Mouse (Mus musculus) thymus, adult 2 months (tissue): ENCODE measurements around the gene Best2. TPM values are rescaled to one million over a fixed set of nuclear protein-coding genes. Genes with fewer than 3 reads are reported as not detected.

Experiments used
- DNase-seq: peaks from one replicate; pipeline ENCODE4 v3.0.0; 2021
- H3K27ac ChIP-seq: fragments of 200-500 bp; 2 replicates; pipeline ENCODE4 v1.5.1; 2012; ENCODE audit warnings: low read length, control low read depth; ENCODE audit not compliant: control insufficient read depth, insufficient read depth
- H3K27me3 ChIP-seq: fragments of 200-500 bp; 2 replicates; pipeline ENCODE4 v1.6.1; 2012; ENCODE audit warnings: mild to moderate bottlenecking, low read length, moderate library complexity, mixed read lengths; ENCODE audit not compliant: control insufficient read depth, insufficient read depth
- H3K36me3 ChIP-seq: fragments of 200-500 bp; 2 replicates; pipeline ENCODE4 v1.6.1; 2012; ENCODE audit warnings: mild to moderate bottlenecking, low read length, moderate library complexity; ENCODE audit not compliant: control insufficient read depth, insufficient read depth
- H3K4me1 ChIP-seq: fragments of 200-500 bp; replicated peaks from 2 replicates; pipeline ENCODE4 v1.6.1; 2012; ENCODE audit warnings: low read length; ENCODE audit not compliant: control insufficient read depth, insufficient read depth
- H3K4me3 ChIP-seq: fragments of 200-500 bp; 2 replicates; pipeline ENCODE4 v1.5.1; 2012; ENCODE audit warnings: mild to moderate bottlenecking, low read length, control low read depth, moderate library complexity; ENCODE audit not compliant: control insufficient read depth, insufficient read depth
- CTCF ChIP-seq: fragments of 200-500 bp; IDR thresholded peaks from 2 replicates; pipeline ENCODE4 v1.5.1; 2012; ENCODE audit warnings: mild to moderate bottlenecking, control low read depth, low read length, moderate library complexity, borderline replicate concordance; ENCODE audit not compliant: control insufficient read depth, poor library complexity, insufficient read depth; ENCODE audit errors: extremely low read depth
- POLR2A ChIP-seq: fragments of 200-500 bp; IDR thresholded peaks from 2 replicates; pipeline ENCODE4 v1.6.1; 2012; ENCODE audit warnings: mild to moderate bottlenecking, low read length, control low read depth, moderate library complexity; ENCODE audit not compliant: control insufficient read depth, poor library complexity, insufficient read depth; ENCODE audit errors: extremely low read depth
- WGBS: fragments of 180-500 bp; shearing (Covaris S2); methylation state at CpG from one replicate; pipeline ENCODE4 v1.1.7; 2018; 5-methylcytosine and 5-hydroxymethylcytosine counted together
- polyA plus RNA-seq: library from polyadenylated mRNA; depleted of rRNA; stranded (reverse); fragments of >200 nt; gene quantifications from 2 replicates; pipeline ENCODE4 v1.2.3, GENCODE M21; 2012

Best2 gene
- polyA plus RNA-seq, 1 experiment, result 0.67 TPM

DNA sequence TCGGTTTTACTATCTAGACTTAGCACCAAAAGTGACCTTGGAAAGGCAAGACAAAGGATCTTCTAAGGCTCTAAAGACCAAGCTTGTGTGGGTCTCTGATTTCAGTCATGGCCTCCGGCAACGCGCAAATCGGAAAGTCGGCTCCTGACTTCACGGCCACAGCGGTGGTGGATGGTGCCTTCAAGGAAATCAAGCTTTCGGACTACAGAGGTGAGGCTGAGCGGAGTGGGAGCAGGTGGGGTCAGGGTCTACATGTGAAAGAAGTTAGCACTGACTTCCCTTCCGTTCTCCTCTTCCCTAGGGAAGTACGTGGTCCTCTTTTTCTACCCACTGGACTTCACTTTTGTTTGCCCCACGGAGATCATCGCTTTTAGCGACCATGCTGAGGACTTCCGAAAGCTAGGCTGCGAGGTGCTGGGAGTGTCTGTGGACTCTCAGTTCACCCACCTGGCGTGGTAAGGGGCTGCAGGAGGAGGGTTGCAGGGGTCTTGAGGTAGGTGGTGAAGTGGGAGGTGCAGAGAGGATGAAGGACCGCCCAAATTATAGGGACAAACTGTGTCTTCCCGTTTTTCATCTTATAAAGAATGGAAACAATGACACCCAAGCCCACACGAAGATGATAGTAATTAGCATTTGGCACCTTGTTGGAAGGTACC, 44.1 kb downstream of the Best2 start:
- 19% methylated on average over 21 of the region's 21 CpGs for WGBS
- Histone ChIP-seq H3K4me3 (peak overlapping the region; percentile 74), H3K36me3 (no peaks in the 10 kb centered on the region), H3K27ac (no peak overlapping the region), H3K4me1 (peaks cover 26% of the 10 kb centered on the region), H3K27me3 (no peaks in the 10 kb centered on the region)
- TF ChIP-seq POLR2A, result no peak
- no peak for TF ChIP-seq CTCF
- DNase-seq, result no peak

DNA sequence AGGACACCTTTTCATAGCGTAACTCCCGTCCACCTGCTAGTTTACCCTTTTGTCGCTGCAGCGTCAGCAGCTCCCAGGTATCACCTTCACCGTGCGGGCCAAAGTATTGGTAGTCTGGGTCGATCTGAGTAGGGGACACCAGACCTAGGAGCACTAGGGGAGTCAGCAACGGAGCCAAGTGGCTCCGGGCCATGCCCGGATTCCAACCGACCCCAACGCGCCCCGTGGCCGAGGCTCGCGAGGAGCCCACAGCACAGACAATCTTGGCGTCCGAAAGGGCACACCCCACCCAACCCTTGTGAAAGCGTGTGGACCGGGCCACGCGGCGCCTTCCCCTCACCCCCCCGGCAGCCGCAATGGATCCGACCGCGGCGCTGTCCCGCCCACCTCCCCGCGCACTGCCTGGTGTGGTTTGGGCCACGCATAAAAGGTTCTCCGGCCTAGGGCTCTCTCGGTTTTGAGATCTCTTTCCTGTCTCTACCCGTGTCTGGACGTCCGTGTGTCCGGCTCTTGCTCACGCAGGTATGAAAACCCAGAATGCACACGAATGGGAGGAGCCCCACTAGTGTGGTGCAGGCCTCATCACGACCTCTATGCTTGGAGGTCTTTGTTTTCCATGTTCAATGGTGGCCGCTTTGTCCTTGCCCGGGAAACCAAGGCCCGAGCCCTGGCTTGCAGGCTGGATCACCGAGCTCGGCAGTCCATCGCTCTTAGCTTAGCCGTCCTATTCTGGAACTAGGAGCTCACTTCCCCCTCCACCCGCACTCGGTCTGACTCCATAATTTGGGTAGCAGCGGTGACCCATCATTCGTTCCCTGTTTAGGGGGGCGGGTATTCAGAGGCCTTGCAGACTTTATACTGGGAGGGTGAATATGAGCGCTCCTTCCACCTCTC, 44.8 kb downstream of the Best2 start, which contains the start of the genes Gm49661, Prdx2 and Rnaseh2a:
Gene Gm49661, minus strand, starts transcription at position 193 of the 894 bp plus-strand sequence.
Gene Prdx2, plus strand, starts transcription at position 347 of the 894 bp plus-strand sequence.
Gene Rnaseh2a, minus strand, starts transcription at position 527 of the 894 bp plus-strand sequence.
- Histone ChIP-seq H3K4me1 (peaks cover 30% of the 10 kb centered on the region), H3K36me3 (no peaks in the 10 kb centered on the region), H3K27ac (no peak within 1 kb of the TSS), H3K4me3 (peak within 1 kb of the TSS; percentile 74), H3K27me3 (no peaks in the 10 kb centered on the region)
- under 1% methylated on average over 56 of the region's 56 CpGs for WGBS
- DNase-seq, result peak; percentile 63
- no peak for TF ChIP-seq CTCF
- TF ChIP-seq POLR2A, result peak; percentile 72; the same call in 1 of the 2 replicates

DNA sequence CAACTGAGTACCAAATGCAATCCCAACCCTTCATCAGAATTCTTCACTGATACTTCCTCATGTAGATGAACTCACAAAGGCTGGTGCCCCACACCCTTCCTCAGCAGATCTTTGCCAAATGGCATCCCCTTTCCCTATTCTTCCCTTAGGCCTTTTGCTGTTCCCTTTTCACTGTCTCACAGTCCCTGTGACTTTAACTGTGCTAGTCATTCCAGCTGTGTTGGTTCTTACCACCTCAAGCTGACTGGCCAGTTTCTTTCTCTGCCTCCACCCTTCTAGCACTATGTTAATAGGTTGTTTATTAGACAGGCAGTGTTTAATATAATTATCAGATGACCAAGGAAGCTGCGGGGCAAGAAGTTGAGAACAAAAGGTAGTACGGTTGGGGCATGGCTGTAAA, 45.7 kb downstream of the Best2 start:
- Histone ChIP-seq H3K36me3 (no peaks in the 10 kb centered on the region), H3K27me3 (no peaks in the 10 kb centered on the region), H3K4me1 (peaks cover 30% of the 10 kb centered on the region), H3K27ac (no peak overlapping the region), H3K4me3 (no peak overlapping the region)
- DNase-seq, result no peak
- 8% methylated on average over 2 of the region's 2 CpGs for WGBS
- TF ChIP-seq CTCF (no peak), POLR2A (no peak)

DNA sequence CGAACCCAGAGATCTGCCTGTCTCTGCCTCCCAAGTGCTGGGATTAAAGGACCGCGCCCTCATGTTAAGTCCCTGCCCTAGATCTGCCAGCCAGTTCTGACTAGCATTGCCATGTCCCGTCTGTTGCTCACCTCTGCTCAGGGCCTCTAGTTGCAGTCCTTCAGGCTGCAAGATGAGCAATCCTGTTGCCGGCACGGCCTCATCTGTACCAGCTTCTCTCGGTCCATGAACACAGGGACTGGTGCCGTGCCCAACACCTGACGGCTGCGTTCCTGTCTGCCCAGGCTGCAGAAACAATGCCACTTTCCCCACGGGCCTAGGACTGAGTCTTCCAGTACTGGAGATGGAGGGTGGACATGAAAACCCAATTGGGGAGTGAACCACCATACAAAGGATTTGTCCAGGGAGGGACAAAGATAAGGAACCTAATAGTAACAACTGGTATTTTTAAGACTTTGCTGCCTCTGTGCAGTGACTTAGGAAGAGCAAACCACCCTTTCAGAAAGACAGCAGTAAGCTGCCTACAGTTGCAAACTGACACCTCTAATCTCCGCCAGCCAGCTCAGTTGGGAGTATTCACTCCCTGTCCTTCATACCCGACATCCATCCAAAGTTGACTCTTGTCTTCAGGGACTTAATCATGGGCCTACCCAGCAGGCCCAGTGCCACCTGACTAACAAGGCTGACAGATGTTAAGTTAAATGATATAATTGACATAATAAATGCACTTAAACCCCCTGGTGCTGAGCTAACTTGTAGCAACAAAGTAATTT, 46.6 kb downstream of the Best2 start:
- H3K4me1 ChIP-seq, result peaks cover 30% of the 10 kb centered on the region
- DNase-seq, result no peak
- no peaks in the 10 kb centered on the region for H3K27me3 ChIP-seq
- H3K36me3 ChIP-seq, result no peaks in the 10 kb centered on the region
- TF ChIP-seq CTCF (no peak), POLR2A (no peak)
- 98% methylated on average over 13 of the region's 13 CpGs for WGBS
- H3K27ac ChIP-seq, result no peak overlapping the region
- H3K4me3 ChIP-seq, result no peak overlapping the region

DNA sequence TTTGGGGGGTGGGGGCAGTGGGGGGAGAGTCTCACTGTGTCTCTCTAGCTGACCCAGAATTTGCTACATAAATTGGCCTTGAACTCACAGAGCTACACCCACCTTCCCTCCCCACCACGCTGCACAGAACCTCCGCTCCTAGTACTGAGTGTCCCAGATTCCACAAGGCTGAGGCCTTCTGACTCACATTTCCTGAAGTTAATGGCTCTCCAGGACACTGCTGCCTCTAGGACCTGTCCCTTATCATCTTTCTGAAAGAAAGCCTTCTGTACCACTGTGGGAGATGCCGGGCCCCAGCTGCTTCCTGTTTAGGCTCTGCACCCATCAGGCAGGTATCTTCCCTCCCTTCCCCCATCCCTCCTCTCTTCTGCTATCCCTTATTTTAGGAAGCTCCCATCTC, 47.7 kb downstream of the Best2 start:
- DNase-seq, result no peak
- WGBS, result 54% methylated on average over 3 of the region's 3 CpGs
- H3K4me1 ChIP-seq, result peaks cover 30% of the 10 kb centered on the region
- H3K27me3 ChIP-seq, result no peaks in the 10 kb centered on the region
- H3K27ac ChIP-seq, result peak overlapping the region; percentile 87
- TF ChIP-seq POLR2A, result no peak
- no peak for TF ChIP-seq CTCF
- no peak overlapping the region for H3K4me3 ChIP-seq
- H3K36me3 ChIP-seq, result no peaks in the 10 kb centered on the region
